Mouse (Mus musculus) megakaryocyte, embryonic 14.5 days (primary cell): ENCODE measurements at regions not wholly inside any gene's neighbourhood (a gene's known extent, or its start where the extent isn't known, plus 50 kb on each side); places are given as distances from the start of the nearest gene placed in this dataset.
A peak's percentile ranks its signal among the peaks of the same experiment; 100 is the strongest.

ENCODE experiments used
- H3K27me3 ChIP-seq: replicated peaks from 2 replicates; pipeline ENCODE3; 2012; ENCODE audit warnings: inconsistent platforms
- H3K36me3 ChIP-seq: replicated peaks from 2 replicates; pipeline ENCODE3; 2012; ENCODE audit warnings: low read length, inconsistent platforms, mixed read lengths
- H3K4me1 ChIP-seq: 2 replicates; pipeline ENCODE4 v1.6.1; 2012; ENCODE audit warnings: inconsistent platforms
- H3K4me3 ChIP-seq: replicated peaks from 2 replicates; pipeline ENCODE3; 2012; ENCODE audit warnings: moderate library complexity, mild to moderate bottlenecking, inconsistent platforms
- H3K9me3 ChIP-seq: 2 replicates; pipeline ENCODE4 v1.6.1; 2012; ENCODE audit warnings: inconsistent platforms
- FLI1 ChIP-seq: IDR thresholded peaks from 2 replicates; pipeline ENCODE4 v1.6.1; 2012; ENCODE audit warnings: low read length, inconsistent platforms, mixed read lengths
- GATA1 ChIP-seq: IDR thresholded peaks from 3 replicates; pipeline ENCODE4 v1.6.1; 2012; ENCODE audit warnings: mixed read lengths, low read length, inconsistent platforms, borderline replicate concordance

- no peaks in the 10 kb centered on the region for H3K4me1 ChIP-seq
Measured at GRCm38 (mm10) chr10:44715902-44716301, 187.6 kb upstream of the Prdm1 start.

GRCm38 (mm10) chr10:44708830-44709229, 180.5 kb upstream of the Prdm1 start:
- Histone ChIP-seq H3K27me3 (no peaks in the 10 kb centered on the region), H3K4me1 (no peaks in the 10 kb centered on the region), H3K4me3 (no peak overlapping the region), H3K9me3 (no peaks in the 10 kb centered on the region), H3K36me3 (no peaks in the 10 kb centered on the region)
- TF ChIP-seq FLI1 (no peak), GATA1 (no peak)

More at GRCm38 (mm10) chr10:44715902-44716301, 187.6 kb upstream of the Prdm1 start:
- no peaks in the 10 kb centered on the region for H3K36me3 ChIP-seq
- H3K27me3 ChIP-seq: no peaks in the 10 kb centered on the region
- TF ChIP-seq FLI1 (no peak), GATA1 (no peak)
- no peak overlapping the region for H3K4me3 ChIP-seq
- H3K9me3 ChIP-seq: no peaks in the 10 kb centered on the region

- Histone ChIP-seq H3K4me1 (no peaks in the 10 kb centered on the region), H3K36me3 (no peaks in the 10 kb centered on the region), H3K9me3 (no peaks in the 10 kb centered on the region), H3K4me3 (no peak overlapping the region), H3K27me3 (no peaks in the 10 kb centered on the region)
- TF ChIP-seq GATA1: no peak
- no peak for TF ChIP-seq FLI1
Measured at GRCm38 (mm10) chr10:44704143-44704542, 175.8 kb upstream of the Prdm1 start.

- Histone ChIP-seq H3K36me3 (no peaks in the 10 kb centered on the region), H3K27me3 (no peaks in the 10 kb centered on the region), H3K4me3 (no peak overlapping the region), H3K9me3 (no peaks in the 10 kb centered on the region), H3K4me1 (no peaks in the 10 kb centered on the region)
- TF ChIP-seq FLI1: no peak
- no peak for TF ChIP-seq GATA1
Measured at GRCm38 (mm10) chr10:44702108-44702507, 173.8 kb upstream of the Prdm1 start.

- no peaks in the 10 kb centered on the region for H3K9me3 ChIP-seq
- H3K27me3 ChIP-seq: no peaks in the 10 kb centered on the region
- H3K4me1 ChIP-seq: no peaks in the 10 kb centered on the region
- no peak overlapping the region for H3K4me3 ChIP-seq
- no peaks in the 10 kb centered on the region for H3K36me3 ChIP-seq
- TF ChIP-seq FLI1: no peak
- no peak for TF ChIP-seq GATA1
Measured at GRCm38 (mm10) chr10:44699988-44700537, 171.8 kb upstream of the Prdm1 start.

- TF ChIP-seq FLI1 (no peak), GATA1 (no peak)
- Histone ChIP-seq H3K4me3 (no peak overlapping the region), H3K36me3 (no peaks in the 10 kb centered on the region), H3K27me3 (peaks cover 2% of the 10 kb centered on the region), H3K9me3 (no peaks in the 10 kb centered on the region), H3K4me1 (no peaks in the 10 kb centered on the region)
Measured at GRCm38 (mm10) chr10:44697966-44698365, 169.7 kb upstream of the Prdm1 start.

GRCm38 (mm10) chr10:44696973-44697372, 168.7 kb upstream of the Prdm1 start:
- H3K27me3 ChIP-seq: peaks cover 2% of the 10 kb centered on the region
- TF ChIP-seq GATA1 (no peak), FLI1 (no peak)
- H3K9me3 ChIP-seq: no peaks in the 10 kb centered on the region
- H3K36me3 ChIP-seq: no peaks in the 10 kb centered on the region
- H3K4me3 ChIP-seq: no peak overlapping the region
- H3K4me1 ChIP-seq: no peaks in the 10 kb centered on the region

GRCm38 (mm10) chr10:44691590-44692327, 163.5 kb upstream of the Prdm1 start:
- H3K9me3 ChIP-seq: no peaks in the 10 kb centered on the region
- H3K4me3 ChIP-seq: no peak overlapping the region
- H3K4me1 ChIP-seq: peaks cover 14% of the 10 kb centered on the region
- no peak for TF ChIP-seq GATA1
- no peak for TF ChIP-seq FLI1
- no peaks in the 10 kb centered on the region for H3K36me3 ChIP-seq
- H3K27me3 ChIP-seq: peaks cover 2% of the 10 kb centered on the region

GRCm38 (mm10) chr10:44688555-44688954, 160.3 kb upstream of the Prdm1 start:
- H3K36me3 ChIP-seq: no peaks in the 10 kb centered on the region
- TF ChIP-seq GATA1 (no peak), FLI1 (no peak)
- H3K4me1 ChIP-seq: peaks cover 35% of the 10 kb centered on the region

GRCm38 (mm10) chr10:44686055-44686454, 157.8 kb upstream of the Prdm1 start:
- no peak for TF ChIP-seq GATA1
- TF ChIP-seq FLI1: no peak

More at GRCm38 (mm10) chr10:44688555-44688954, 160.3 kb upstream of the Prdm1 start:
- Histone ChIP-seq H3K4me3 (no peak overlapping the region), H3K9me3 (no peaks in the 10 kb centered on the region), H3K27me3 (peaks cover 2% of the 10 kb centered on the region)

More at GRCm38 (mm10) chr10:44686055-44686454, 157.8 kb upstream of the Prdm1 start:
- Histone ChIP-seq H3K9me3 (no peaks in the 10 kb centered on the region), H3K36me3 (no peaks in the 10 kb centered on the region), H3K4me1 (peaks cover 31% of the 10 kb centered on the region), H3K4me3 (peak overlapping the region; percentile 81), H3K27me3 (peaks cover 2% of the 10 kb centered on the region)
